Mouse (Mus musculus) heart, postnatal 0 days (tissue): ENCODE data around the gene Gpr176.

Experiments used
- CTCF ChIP-seq: IDR thresholded peaks from 2 replicates; pipeline ENCODE4 v1.5.1; 2016; ENCODE audit warnings: antibody characterized with exemption, control low read depth, low read depth
- EP300 ChIP-seq: IDR thresholded peaks from 2 replicates; pipeline ENCODE4 v1.6.1; 2016; ENCODE audit warnings: antibody characterized with exemption, low read depth

DNA sequence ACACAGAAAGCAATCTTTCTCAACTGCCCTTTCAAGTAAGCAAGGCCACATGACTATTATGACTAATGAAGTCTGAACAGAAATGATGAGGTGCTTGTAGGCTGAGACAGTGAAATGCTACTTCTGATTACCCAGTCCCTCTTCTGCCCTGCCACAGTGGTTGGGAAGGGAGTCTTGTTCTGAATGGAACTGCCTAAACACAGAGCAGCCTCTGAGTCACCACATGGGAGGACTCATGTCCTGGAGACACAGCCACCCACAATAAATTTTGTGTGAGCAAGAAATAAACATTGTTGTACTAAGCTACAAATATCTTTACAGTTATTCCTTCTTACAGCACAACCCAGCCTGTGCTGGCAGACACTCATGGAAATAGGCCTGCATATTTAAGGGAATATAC lies 2.7 kb upstream of the Gpr176 start:
- no peak for TF ChIP-seq CTCF
- no peak for TF ChIP-seq EP300
